Mouse (Mus musculus) heart, adult 18-20 months (tissue): ENCODE results near the gene Tspan3. TPM values are rescaled to one million over a fixed set of nuclear protein-coding genes. Genes with fewer than 3 reads are reported as not detected.
A peak's percentile ranks its signal among the peaks of the same experiment; 100 is the strongest.

ENCODE experiments used
- DNase-seq, 2 experiments: peaks; one replicate each; pipeline ENCODE4 v3.0.0; 2021 to 2022; ENCODE audit warnings: mixed read lengths in 1 of 2
- total RNA-seq, 2 experiments: library from RNA; stranded (reverse); gene quantifications; 2 replicates each; pipeline ENCODE4 v1.2.3; 2021

Gene Tspan3
- total RNA-seq, 2 experiments from 2014 or later: 201 to 206 TPM

- DNase-seq: peak; percentile 61 to 81
These were observed 46.7 kb downstream of the Tspan3 start for GRCm38 (mm10) chr9:56118582-56118981.

DNA sequence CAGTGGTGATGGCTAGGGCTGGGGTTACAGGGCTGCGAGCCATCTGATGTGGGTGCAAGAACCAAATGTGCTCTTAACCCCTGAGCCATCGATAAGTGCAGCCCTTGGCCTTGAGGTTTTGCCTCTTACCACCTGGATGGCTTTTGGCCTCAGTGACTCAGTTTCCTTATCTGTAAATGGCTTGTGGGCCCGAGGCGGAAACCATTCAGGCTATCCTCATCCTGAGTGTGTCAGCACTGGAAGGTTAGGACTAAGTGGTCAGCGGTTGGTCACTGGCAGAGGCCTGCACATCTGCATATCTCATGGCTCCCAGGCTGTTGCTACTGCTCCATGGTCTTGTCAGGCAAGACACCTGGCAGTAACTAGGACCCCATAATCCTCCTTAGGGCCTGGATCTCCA is 47.2 kb downstream of the Tspan3 start:
- no peak for DNase-seq

- DNase-seq: peak in 1 of 2 experiments; percentile 60
These were observed 57.1 kb downstream of the Tspan3 start for GRCm38 (mm10) chr9:56108174-56108573.

DNA sequence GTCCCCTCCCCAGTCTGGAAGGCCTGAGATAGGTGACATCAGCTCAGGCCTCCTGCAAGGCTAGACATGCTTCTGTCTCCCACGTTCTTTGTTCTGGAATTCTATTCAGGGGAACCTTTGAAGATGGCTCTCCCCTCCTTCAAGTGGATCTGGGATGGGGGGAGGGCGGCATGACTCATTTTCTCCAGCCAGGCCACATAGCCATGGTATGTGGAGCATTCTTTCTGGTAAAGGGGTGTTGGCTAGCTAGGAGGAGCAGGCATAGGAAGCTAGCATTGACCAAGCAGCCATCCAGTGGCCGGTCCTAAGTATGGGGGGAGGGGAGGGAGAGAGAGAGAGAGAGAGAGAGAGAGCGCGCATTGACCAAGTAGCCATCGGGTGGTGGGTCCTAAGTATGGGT is 57.8 kb downstream of the Tspan3 start:
- DNase-seq: no peak

DNA sequence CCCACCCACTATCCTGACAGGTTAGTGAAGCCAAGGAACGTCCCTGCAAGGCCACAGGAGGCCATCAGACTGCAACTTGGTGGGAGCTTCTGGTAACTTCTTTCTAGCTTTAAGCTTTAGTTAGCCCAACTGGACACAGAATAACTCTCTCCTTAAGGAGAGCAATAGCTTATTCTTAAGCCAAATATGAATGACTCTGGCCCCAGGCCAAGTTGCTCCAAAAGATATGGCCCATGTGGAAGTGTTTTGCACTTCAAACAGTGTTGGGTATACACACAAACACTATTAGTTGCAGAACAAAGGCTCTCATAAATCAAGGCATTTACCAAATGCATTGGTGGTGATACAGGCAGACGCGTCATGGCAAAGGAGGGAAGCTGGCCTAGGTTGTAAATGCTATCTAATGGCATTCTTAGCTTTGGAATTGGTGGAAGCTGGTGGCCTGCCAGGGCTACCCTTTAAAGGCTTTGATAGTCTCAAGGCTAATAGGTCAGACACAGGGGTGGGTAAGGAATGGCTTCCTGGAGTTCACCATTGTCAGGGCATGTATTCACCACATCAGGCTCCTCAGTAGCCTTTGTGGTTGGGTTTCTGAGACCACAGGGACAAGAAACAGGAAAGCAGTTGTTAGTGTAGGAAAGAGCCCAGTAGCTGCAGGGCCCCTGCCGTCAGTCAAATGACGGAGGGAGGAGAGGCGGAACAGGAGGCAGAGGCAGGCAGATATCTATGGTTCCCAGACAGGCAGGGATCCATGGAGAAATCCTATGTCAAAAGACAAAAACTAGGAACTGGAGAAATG is 58.8 kb downstream of the Tspan3 start:
- DNase-seq: no peak

DNA sequence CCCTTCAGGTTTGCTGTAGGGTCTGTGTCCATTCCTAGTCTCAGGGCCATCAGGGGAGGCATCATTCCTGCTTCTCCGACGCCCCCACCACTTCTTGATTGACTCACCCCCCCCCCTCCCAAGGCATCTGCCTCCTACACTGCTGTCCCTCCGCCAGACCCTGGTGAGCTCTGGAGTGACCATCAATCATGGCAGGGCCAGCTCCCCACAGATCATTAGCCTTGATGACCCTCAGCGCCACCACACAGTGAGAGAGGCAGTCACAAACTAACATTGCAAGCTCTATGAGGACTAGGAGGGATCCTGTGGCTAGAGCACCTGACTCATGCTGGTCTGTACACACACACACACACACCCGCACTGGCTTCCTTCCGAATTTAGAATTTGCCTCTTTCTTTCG is 60.4 kb downstream of the Tspan3 start:
- no peak for DNase-seq

GRCm38 (mm10) chr9:56101022-56101421 is 64.3 kb downstream of the Tspan3 start:
- no peak for DNase-seq

DNA sequence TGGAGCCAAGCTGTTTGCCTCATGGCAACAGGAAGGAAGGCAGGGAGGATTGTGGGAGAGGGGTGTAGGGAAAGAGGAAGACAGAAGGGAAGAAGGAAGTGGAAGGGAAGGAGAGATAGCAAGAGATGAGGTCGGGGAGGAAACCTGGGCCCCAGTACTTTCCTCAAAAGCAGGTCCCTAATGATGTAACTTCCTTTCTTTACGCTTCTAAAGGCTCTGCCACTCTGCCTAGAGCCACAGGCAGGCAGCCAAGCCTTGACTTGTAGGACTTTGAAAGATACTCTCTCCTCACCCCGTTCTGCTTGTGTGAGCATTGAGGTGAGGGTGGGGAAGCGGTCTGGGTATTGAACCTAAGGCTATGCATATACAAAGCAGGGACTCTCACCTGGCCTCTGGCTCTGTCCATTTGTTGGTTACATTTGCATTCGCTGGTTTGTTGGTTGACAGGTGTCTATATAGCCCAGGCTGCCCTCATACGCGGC is 65.2 kb downstream of the Tspan3 start:
- DNase-seq: no peak

GRCm38 (mm10) chr9:56097584-56098298 is 67.5 kb downstream of the Tspan3 start:
- no peak for DNase-seq

DNA sequence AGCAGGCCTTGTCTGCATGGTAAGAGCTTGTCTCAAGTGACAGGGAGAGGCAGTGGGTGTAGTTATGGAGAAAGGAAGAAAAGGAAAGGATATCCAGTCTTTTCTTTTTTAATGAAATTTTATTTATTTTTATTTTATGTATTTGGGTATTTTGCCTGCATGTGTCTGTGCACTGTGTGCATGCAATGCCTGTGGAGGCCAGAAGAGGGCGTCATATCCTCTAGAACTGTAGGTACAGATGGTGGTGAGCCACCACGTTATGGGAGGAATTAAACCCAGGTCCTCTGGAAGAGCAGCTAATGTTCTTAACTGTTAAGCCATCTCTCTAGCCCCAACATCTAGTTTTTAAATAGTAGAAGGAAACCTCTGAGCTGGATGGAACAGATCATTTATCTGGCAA is 73.2 kb downstream of the Tspan3 start:
- no peak for DNase-seq

DNA sequence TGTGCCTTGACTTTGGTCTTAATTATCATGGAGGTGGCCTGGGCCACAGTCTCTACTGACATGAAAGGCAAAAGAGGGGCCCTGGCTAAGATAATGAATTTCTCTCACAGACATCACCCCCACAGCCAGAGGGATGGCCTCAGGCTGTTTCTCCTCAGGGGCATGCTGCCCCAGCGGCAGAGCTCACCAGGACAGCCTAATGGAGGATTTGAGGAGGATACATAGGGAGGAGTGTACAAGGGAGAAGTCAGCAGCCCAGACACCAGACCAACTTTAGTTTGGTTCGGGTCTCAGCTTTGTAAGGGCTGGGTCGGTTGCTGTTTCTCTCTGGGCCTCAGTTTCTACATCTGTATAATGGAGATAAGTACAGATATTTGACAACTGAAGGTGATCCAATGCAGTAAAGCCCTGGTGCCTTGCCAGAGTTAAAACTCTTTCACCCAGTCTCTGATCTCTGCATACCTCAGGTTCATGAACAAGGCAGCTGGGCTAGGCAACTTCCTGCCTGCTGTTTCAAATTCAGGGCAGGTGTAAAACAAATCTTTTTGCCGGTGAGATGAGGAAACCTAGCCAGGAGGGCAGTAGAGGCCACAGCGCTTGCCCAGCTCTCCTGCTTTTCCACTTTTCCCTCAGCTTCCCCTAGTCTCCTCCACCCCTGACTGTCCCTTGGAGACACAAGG is 74.6 kb downstream of the Tspan3 start:
- DNase-seq: no peak

- peak; percentile 78 to 87 for DNase-seq
These were observed 75.3 kb downstream of the Tspan3 start, which contains the start of gene Pstpip1 for GRCm38 (mm10) chr9:56089778-56090520. Gene Pstpip1 (plus strand): TSS chr9:56089962.

GRCm38 (mm10) chr9:56086524-56086923 is 78.8 kb downstream of the Tspan3 start:
- DNase-seq: no peak

Other genes with a start within 250 kb of the Tspan3 start
- 10 to 100 TPM; 16.4 to 18.2 TPM for gene Scaper, start 227.4 kb downstream of the Tspan3 start, total RNA-seq
- gene 4930563M21Rik, start 154.9 kb downstream of the Tspan3 start, total RNA-seq: not detected
- gene Rcn2, start 123.6 kb downstream of the Tspan3 start, total RNA-seq: 10 to 100 TPM; 29.7 to 32.8 TPM
- 1 to 10 TPM in 1 of 2 experiments, under 1 TPM in 1; 0.74 to 2.0 TPM for gene Pstpip1, start 75.5 kb downstream of the Tspan3 start, total RNA-seq